8 mouse cellular contexts compared by ENCODE assay signal in genomic region chr6:48443592-48444309, GRCm38 (mm10). TPM values are rescaled to one million over a fixed set of nuclear protein-coding genes. Genes with fewer than 3 reads are reported as not detected.
A peak's percentile ranks its signal among the peaks of the same experiment; 100 is the strongest.
DNase-seq lines count a peak whose midpoint lies in the region; ATAC-seq lines count a peak whose summit lies in the region.

No protein-coding gene starts in this region.

- H3K9me3 ChIP-seq in intestine, embryonic 14.5 days (ENCODE audit: control insufficient read depth, low read length) = no peaks in the 10 kb centered on the region

- H3K4me3 ChIP-seq in intestine, embryonic 14.5 days (ENCODE audit: low read depth, low read length) = peak overlapping the region; percentile 83

- peak; percentile 80 to 94 for DNase-seq in cerebellum, postnatal 4 days (ENCODE audit: low spot score in 2 of 2)
- peak; percentile 95 for DNase-seq in gastrocnemius, postnatal 25 days
- peak; percentile 98 for DNase-seq in intestine, embryonic 14.5 days (ENCODE audit: low spot score)
- DNase-seq in left cerebral cortex, postnatal 10 days (ENCODE audit: extremely low spot score in 1 of 2, low spot score in 2 of 2) = peak; percentile 88 to 97
- DNase-seq in skeletal muscle tissue, adult 2 months (ENCODE audit: low read depth, low spot score) = peak; percentile 89
- no peak for DNase-seq in yolk sac, embryonic 10.5 days (ENCODE audit: low spot score)

- H3K27me3 ChIP-seq in intestine, embryonic 14.5 days (replicated peaks; ENCODE audit: control insufficient read depth, insufficient read depth, low read length) = no peaks in the 10 kb centered on the region

- H3K36me3 ChIP-seq in intestine, embryonic 14.5 days (ENCODE audit: control insufficient read depth, insufficient read depth, low read length) = peaks cover 27% of the 10 kb centered on the region

- peak overlapping the region; percentile 47 for H3K9ac ChIP-seq in intestine, embryonic 14.5 days (ENCODE audit: low read length)

- 5% methylated on average over 19 of the region's 19 CpGs for WGBS in intestine, embryonic 14.5 days

- peak overlapping the region; percentile 70 for H3K4me2 ChIP-seq in intestine, embryonic 14.5 days (ENCODE audit: low read length)

- peak overlapping the region; percentile 93 for H3K27ac ChIP-seq in intestine, embryonic 14.5 days (ENCODE audit: low read depth)

- H3K4me1 ChIP-seq in intestine, embryonic 14.5 days (replicated peaks; ENCODE audit: control insufficient read depth, insufficient read depth, low read length) = peaks cover 16% of the 10 kb centered on the region; the same call in 1 of the 2 replicates

- intact Hi-C loops in left cerebral cortex, postnatal 10 days (cut with DNase I) = loop anchor here (2.0 kb wide), 1 partner anchor 61 kb away; no protein-coding TSS in a partner anchor

- ATAC-seq in activated CD4-positive, CD25-positive, alpha-beta regulatory T cell, adult 4 months = peak; percentile 81
- peak; percentile 91 for ATAC-seq in intestine, embryonic 14.5 days (replicated peaks; ENCODE audit: low FRiP score, low TSS enrichment, low read depth)
- ATAC-seq in megakaryocyte-erythroid progenitor cell, adult 5-6 weeks (replicated peaks; ENCODE audit: low FRiP score, low TSS enrichment, poor library complexity, severe bottlenecking) = peak; percentile 65

RNA-seq across cellular contexts. Expression of gene Zfp467, which starts 1.9 kb away (rescaled TPM):
- 1 to 10 TPM; 7.4 to 9.7 TPM for polyA plus RNA-seq in activated CD4-positive, CD25-positive, alpha-beta regulatory T cell, adult 4 months (2017; shearing (Covaris generic))
- total RNA-seq in gastrocnemius, postnatal 25 days (2021) = 10 to 100 TPM; 22.4 to 34.1 TPM
- 22.4 and 23.1 TPM in 2 replicates for polyA plus RNA-seq in intestine, embryonic 14.5 days (2014; fragmentation: Nextera tagmentation; extraction: Ambion mirVana)
- 10 to 100 TPM; 20.8 to 21.0 TPM for total RNA-seq in left cerebral cortex, postnatal 10 days (2021)
- 0.33 and 0.67 TPM in 2 replicates for total RNA-seq in megakaryocyte-erythroid progenitor cell, adult 5-6 weeks (2014; fragmentation: Nextera tagmentation)
- 0.33 TPM in 1 of 2 replicates, not detected in the other for total RNA-seq in megakaryocyte-erythroid progenitor cell, adult 5-6 weeks (2017)

RNA-seq across cellular contexts. Expression of gene Sspo, which starts 4.3 kb away (rescaled TPM):
- polyA plus RNA-seq in activated CD4-positive, CD25-positive, alpha-beta regulatory T cell, adult 4 months (2017; shearing (Covaris generic)) = under 1 TPM; 0.04 to 0.55 TPM
- under 1 TPM; 0.24 to 0.38 TPM for total RNA-seq in gastrocnemius, postnatal 25 days (2021)
- 0.32 and 0.40 TPM in 2 replicates for polyA plus RNA-seq in intestine, embryonic 14.5 days (2014; fragmentation: Nextera tagmentation; extraction: Ambion mirVana)
- 1 to 10 TPM in 1 of 2 experiments, under 1 TPM in 1; 0.36 to 1.5 TPM for total RNA-seq in left cerebral cortex, postnatal 10 days (2021)
- not detected in 2 replicates for total RNA-seq in megakaryocyte-erythroid progenitor cell, adult 5-6 weeks (2014; fragmentation: Nextera tagmentation)
- total RNA-seq in megakaryocyte-erythroid progenitor cell, adult 5-6 weeks (2017) = not detected in 2 replicates

RNA-seq across cellular contexts. Expression of gene Krba1, which starts 48.4 kb away (rescaled TPM):
- 10 to 100 TPM in 1 of 2 experiments, 1 to 10 TPM in 1; 9.8 to 11.1 TPM for polyA plus RNA-seq in activated CD4-positive, CD25-positive, alpha-beta regulatory T cell, adult 4 months (2017; shearing (Covaris generic))
- total RNA-seq in gastrocnemius, postnatal 25 days (2021) = 10 to 100 TPM; 14.5 to 15.9 TPM
- 19.6 and 20.7 TPM in 2 replicates for polyA plus RNA-seq in intestine, embryonic 14.5 days (2014; fragmentation: Nextera tagmentation; extraction: Ambion mirVana)
- total RNA-seq in left cerebral cortex, postnatal 10 days (2021) = 10 to 100 TPM; 50.3 to 53.0 TPM
- 8.4 and 9.1 TPM in 2 replicates for total RNA-seq in megakaryocyte-erythroid progenitor cell, adult 5-6 weeks (2014; fragmentation: Nextera tagmentation)
- 4.8 and 8.0 TPM in 2 replicates for total RNA-seq in megakaryocyte-erythroid progenitor cell, adult 5-6 weeks (2017)

Comparison
In these comparisons a context has a peak if more than half of its experiments do, and no peak if none do; other contexts are left out.
1. RNA of gene Zfp467, which starts 1.9 kb away (total RNA-seq): 22.4 to 34.1 TPM in gastrocnemius, postnatal 25 days and 20.8 to 21.0 TPM in left cerebral cortex, postnatal 10 days; 0.33 to 0.67 TPM in megakaryocyte-erythroid progenitor cell, adult 5-6 weeks; every median in the first group is over 10 times any median in the second.
2. Peak in every context shown above with its lines, with median percentiles within 50 percentile points of each other: ATAC-seq.